Mouse (Mus musculus) forebrain, postnatal 0 days (tissue): ENCODE measurements around the gene Ccdc63. TPM values are rescaled to one million over a fixed set of nuclear protein-coding genes. Genes with fewer than 3 reads are reported as not detected.
A peak's percentile ranks its signal among the peaks of the same experiment; 100 is the strongest.

Experiments used
- ATAC-seq: fragments of 200-750 bp; cut with Nextera tagmentation; 2 replicates; pipeline ENCODE4 v1.8.0; 2017; ENCODE audit warnings: mild to moderate bottlenecking, moderate library complexity
- DNase-seq: peaks from one replicate; pipeline ENCODE4 v3.0.0-alpha.2; 2015
- H3K27ac ChIP-seq: fragments of 300-500 bp; sonication (generic); 2 replicates; pipeline ENCODE4 v1.5.1; 2014; ENCODE audit warnings: low read depth, mild to moderate bottlenecking, antibody characterized with exemption, low read length, moderate library complexity, mixed read lengths
- H3K27me3 ChIP-seq: fragments of 300-500 bp; sonication (generic); 2 replicates; pipeline ENCODE4 v1.6.1; 2014; ENCODE audit warnings: mild to moderate bottlenecking, low read length, mixed read lengths; ENCODE audit not compliant: insufficient read depth
- H3K36me3 ChIP-seq: fragments of 300-500 bp; sonication (generic); 2 replicates; pipeline ENCODE4 v1.6.1; 2014; ENCODE audit warnings: mild to moderate bottlenecking, moderate library complexity; ENCODE audit not compliant: insufficient read depth
- H3K4me1 ChIP-seq: fragments of 300-500 bp; sonication (generic); 2 replicates; pipeline ENCODE4 v1.6.1; 2014; ENCODE audit warnings: antibody characterized with exemption; ENCODE audit not compliant: insufficient read depth
- H3K4me2 ChIP-seq: fragments of 300-500 bp; sonication (generic); 2 replicates; pipeline ENCODE4 v1.6.1; 2014; ENCODE audit warnings: low read depth, mild to moderate bottlenecking, moderate library complexity
- H3K4me3 ChIP-seq: fragments of 300-500 bp; sonication (generic); 2 replicates; pipeline ENCODE4 v1.5.1; 2014; ENCODE audit warnings: low read depth, low read length, mixed read lengths
- H3K9ac ChIP-seq: fragments of 300-500 bp; sonication (generic); 2 replicates; pipeline ENCODE4 v1.6.1; 2014; ENCODE audit warnings: mild to moderate bottlenecking
- H3K9me3 ChIP-seq: fragments of 300-500 bp; sonication (generic); 2 replicates; pipeline ENCODE4 v1.6.1; 2016; ENCODE audit warnings: low read length
- CTCF ChIP-seq: sonication (generic); IDR thresholded peaks from 2 replicates; pipeline ENCODE4 v1.5.1; 2016; ENCODE audit warnings: antibody characterized with exemption, control low read depth, low read depth
- WGBS: fragments of 180-500 bp; shearing (Covaris S2); extraction: QIAGEN DNeasy Blood & Tissue Kit; methylation state at CpG from one replicate; pipeline ENCODE4 v1.1.7; 2014; 5-methylcytosine and 5-hydroxymethylcytosine counted together
- polyA plus RNA-seq: library from polyadenylated mRNA; unstranded; fragments of >200 nt; fragmentation: Nextera tagmentation; extraction: Ambion mirVana; gene quantifications from 2 replicates; pipeline ENCODE4 v1.2.1, GENCODE M21; 2015
- total RNA-seq: library from RNA; depleted of rRNA; stranded (reverse); fragments of >200 nt; gene quantifications from 2 replicates; pipeline ENCODE4 v1.2.3, GENCODE M21; 2014

The Ccdc63 gene
- total and polyA plus RNA-seq, 2 experiments from 2014 or later = 0.08 to 0.43 TPM

DNA sequence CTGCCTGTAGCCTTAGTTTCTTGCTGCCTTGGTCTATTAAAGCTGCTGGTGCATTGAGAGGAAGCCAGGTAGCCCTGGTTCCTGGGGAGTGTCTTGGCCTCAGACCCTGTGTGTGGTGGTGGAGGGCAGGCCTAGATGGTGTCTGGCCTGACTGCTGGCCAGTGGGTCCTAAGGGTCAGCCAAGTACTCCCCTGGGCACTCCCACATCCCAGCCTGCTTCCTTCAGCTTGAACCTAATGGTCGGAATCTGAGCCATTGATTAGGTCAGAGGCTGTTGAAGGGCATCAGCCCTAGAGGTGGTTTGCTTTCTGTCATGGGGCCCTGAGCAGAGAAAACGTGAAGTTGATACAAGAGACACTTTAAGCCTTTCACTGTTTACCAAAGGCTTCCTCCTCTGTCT is 34.8 kb upstream of the Ccdc63 start:
- no peak overlapping the region for H3K9ac ChIP-seq
- H3K4me3 ChIP-seq = no peak overlapping the region
- no peak for DNase-seq
- TF ChIP-seq CTCF = no peak
- H3K4me1 ChIP-seq = no peaks in the 10 kb centered on the region
- no peak overlapping the region for H3K27ac ChIP-seq
- peaks cover 50% of the 10 kb centered on the region for H3K36me3 ChIP-seq
- WGBS = 82% methylated on average over 2 of the region's 2 CpGs
- no peaks in the 10 kb centered on the region for H3K27me3 ChIP-seq
- ATAC-seq = no peak
- H3K9me3 ChIP-seq = no peaks in the 10 kb centered on the region
- H3K4me2 ChIP-seq = no peak overlapping the region

GRCm38 (mm10) chr5:122171058-122171457 is 30.4 kb upstream of the Ccdc63 start:
- no peak overlapping the region for H3K4me2 ChIP-seq
- peaks cover 63% of the 10 kb centered on the region for H3K36me3 ChIP-seq
- 88% methylated on average over 8 of the region's 8 CpGs for WGBS
- H3K9me3 ChIP-seq = no peaks in the 10 kb centered on the region
- ATAC-seq (no peak), DNase-seq (no peak)
- no peak overlapping the region for H3K9ac ChIP-seq
- H3K4me3 ChIP-seq = no peak overlapping the region
- TF ChIP-seq CTCF = no peak
- H3K27ac ChIP-seq = no peak overlapping the region
- H3K27me3 ChIP-seq = no peaks in the 10 kb centered on the region
- peaks cover 7% of the 10 kb centered on the region for H3K4me1 ChIP-seq

- Histone ChIP-seq H3K27me3 (no peaks in the 10 kb centered on the region), H3K4me2 (no peak overlapping the region), H3K9ac (no peak overlapping the region), H3K4me1 (peaks cover 18% of the 10 kb centered on the region), H3K27ac (no peak overlapping the region), H3K4me3 (no peak overlapping the region), H3K9me3 (no peaks in the 10 kb centered on the region), H3K36me3 (peaks cover 59% of the 10 kb centered on the region)
- TF ChIP-seq CTCF = no peak
- no peak for DNase-seq
- WGBS = 85% methylated on average over 13 of the region's 14 CpGs
- no peak for ATAC-seq
Measured at GRCm38 (mm10) chr5:122168344-122169069, 27.9 kb upstream of the Ccdc63 start.

DNA sequence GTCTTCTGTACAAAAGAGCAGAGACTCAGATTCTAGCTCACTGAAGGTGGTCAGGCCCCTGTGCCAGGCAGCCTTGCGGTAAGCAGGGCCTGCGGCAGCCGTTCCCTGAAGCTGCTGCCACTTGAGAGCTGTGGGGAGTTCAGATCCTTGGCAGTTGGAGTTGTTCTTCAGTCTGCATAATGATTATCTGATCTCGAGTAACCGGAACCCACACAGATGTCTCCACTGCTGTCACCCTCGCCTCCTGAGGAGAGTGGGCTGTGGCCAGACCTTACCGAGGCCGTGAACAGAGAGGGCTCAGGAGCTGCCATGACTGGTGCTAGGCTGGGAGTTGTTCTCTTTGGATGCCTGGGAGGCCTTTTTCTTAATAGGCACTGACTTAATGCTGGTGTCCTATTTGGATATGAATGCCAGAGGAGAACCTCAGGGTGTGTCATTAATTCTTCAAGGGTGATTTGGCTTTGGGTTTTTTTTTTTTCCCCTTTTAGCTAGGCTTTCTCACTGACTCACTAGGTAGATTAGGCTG is 26.1 kb upstream of the Ccdc63 start:
- TF ChIP-seq CTCF = no peak
- no peak for DNase-seq
- Histone ChIP-seq H3K36me3 (peaks cover 46% of the 10 kb centered on the region), H3K9me3 (no peaks in the 10 kb centered on the region), H3K27ac (peak overlapping the region; percentile 60), H3K4me1 (peaks cover 27% of the 10 kb centered on the region), H3K27me3 (no peaks in the 10 kb centered on the region), H3K4me2 (peak overlapping the region; percentile 19; the same call in 1 of the 2 replicates), H3K4me3 (no peak overlapping the region), H3K9ac (0 out of 2 replicates have a peak overlapping the region, but pooled peaks have one; percentile 10)
- WGBS = 14% methylated on average over 8 of the region's 8 CpGs
- peak; percentile 54 for ATAC-seq

GRCm38 (mm10) chr5:122165233-122165915 is 24.8 kb upstream of the Ccdc63 start:
- peaks cover 34% of the 10 kb centered on the region for H3K4me1 ChIP-seq
- 0 out of 2 replicates have a peak overlapping the region, but pooled peaks have one; percentile 35 for H3K27ac ChIP-seq
- no peak overlapping the region for H3K9ac ChIP-seq
- H3K27me3 ChIP-seq = no peaks in the 10 kb centered on the region
- H3K9me3 ChIP-seq = no peaks in the 10 kb centered on the region
- ATAC-seq (no peak), DNase-seq (peak; percentile 32)
- no peak overlapping the region for H3K4me3 ChIP-seq
- 36% methylated on average over 6 of the region's 6 CpGs for WGBS
- H3K36me3 ChIP-seq = peaks cover 33% of the 10 kb centered on the region
- TF ChIP-seq CTCF = no peak
- H3K4me2 ChIP-seq = no peak overlapping the region

DNA sequence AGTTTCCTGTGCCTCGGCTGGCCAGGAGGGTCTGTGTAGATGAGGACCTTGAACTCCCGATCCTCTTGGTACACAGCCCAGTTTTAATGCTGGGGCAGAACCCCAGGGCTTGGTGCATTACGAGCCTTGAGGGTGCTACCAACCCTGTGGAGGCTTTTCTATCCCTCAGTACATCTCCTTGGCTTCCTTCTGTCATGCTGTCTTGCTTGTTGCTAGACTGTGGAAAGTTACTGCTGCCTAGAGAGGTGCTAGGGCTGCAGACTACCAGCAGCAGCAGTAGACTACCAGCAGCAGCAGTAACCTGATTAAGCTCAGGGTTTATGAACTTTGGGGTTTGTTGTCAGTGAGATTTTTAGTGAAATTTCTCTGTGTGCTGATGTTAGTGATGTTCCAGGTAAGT is 23.4 kb upstream of the Ccdc63 start:
- 67% methylated on average over 3 of the region's 3 CpGs for WGBS
- Histone ChIP-seq H3K4me3 (no peak overlapping the region), H3K36me3 (peaks cover 19% of the 10 kb centered on the region), H3K27me3 (no peaks in the 10 kb centered on the region), H3K9me3 (no peaks in the 10 kb centered on the region), H3K4me1 (peaks cover 44% of the 10 kb centered on the region), H3K9ac (0 out of 2 replicates have a peak overlapping the region, but pooled peaks have one; percentile 14), H3K27ac (no peak overlapping the region), H3K4me2 (no peak overlapping the region)
- ATAC-seq = no peak
- no peak for TF ChIP-seq CTCF
- DNase-seq = no peak

DNA sequence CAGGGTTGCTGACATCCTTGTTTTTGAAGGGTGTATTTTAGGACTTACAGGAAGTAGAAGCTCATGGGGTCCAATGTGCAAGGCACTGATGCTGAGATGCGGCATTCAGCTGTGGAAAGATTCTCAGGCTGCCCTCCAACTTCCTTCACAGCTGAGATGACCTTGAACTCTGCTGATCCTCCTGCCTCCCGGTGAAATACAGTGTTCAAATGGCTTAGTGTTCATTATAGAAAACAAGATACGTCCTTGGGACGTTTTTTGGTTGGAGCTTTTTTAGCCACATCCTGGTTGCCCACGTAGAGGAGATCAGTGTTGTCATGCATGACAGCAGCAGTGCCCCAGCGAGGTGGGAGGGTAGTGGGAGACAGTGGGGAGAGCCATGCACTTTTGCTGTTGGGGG is 22.6 kb upstream of the Ccdc63 start:
- 49% methylated on average over 6 of the region's 6 CpGs for WGBS
- ATAC-seq = no peak
- DNase-seq = no peak
- Histone ChIP-seq H3K9me3 (no peaks in the 10 kb centered on the region), H3K4me1 (peaks cover 44% of the 10 kb centered on the region), H3K27ac (no peak overlapping the region), H3K4me2 (no peak overlapping the region), H3K27me3 (no peaks in the 10 kb centered on the region), H3K4me3 (no peak overlapping the region), H3K9ac (no peak overlapping the region), H3K36me3 (peaks cover 12% of the 10 kb centered on the region)
- no peak for TF ChIP-seq CTCF
